Mouse (Mus musculus) hindbrain, embryonic 10.5 days (tissue): ENCODE data around the gene Cnot10. TPM values are rescaled to one million over a fixed set of nuclear protein-coding genes. Genes with fewer than 3 reads are reported as not detected.

Experiments used
- DNase-seq: peaks from one replicate; pipeline ENCODE4 v3.0.0-alpha.2; 2017; ENCODE audit warnings: low spot score
- H3K27ac ChIP-seq: fragments of 300-500 bp; sonication (generic); 2 replicates; pipeline ENCODE4 v1.5.1; 2016; ENCODE audit warnings: mild to moderate bottlenecking, moderate library complexity
- H3K27me3 ChIP-seq: fragments of 300-500 bp; sonication (generic); 2 replicates; pipeline ENCODE4 v1.6.1; 2016; ENCODE audit warnings: mild to moderate bottlenecking; ENCODE audit not compliant: poor library complexity, insufficient read depth, severe bottlenecking
- H3K36me3 ChIP-seq: fragments of 300-500 bp; sonication (generic); 2 replicates; pipeline ENCODE4 v1.6.1; 2016; ENCODE audit warnings: mild to moderate bottlenecking, moderate library complexity
- H3K4me1 ChIP-seq: fragments of 300-500 bp; sonication (generic); replicated peaks from 2 replicates; pipeline ENCODE4 v1.6.1; 2016; ENCODE audit warnings: mild to moderate bottlenecking
- H3K4me3 ChIP-seq: fragments of 300-500 bp; sonication (generic); 2 replicates; pipeline ENCODE4 v1.5.1; 2016; ENCODE audit warnings: mild to moderate bottlenecking, moderate library complexity
- H3K9me3 ChIP-seq: fragments of 300-500 bp; sonication (generic); 2 replicates; pipeline ENCODE4 v1.6.1; 2016; ENCODE audit warnings: mild to moderate bottlenecking, moderate library complexity
- WGBS: fragments of 180-500 bp; shearing (Covaris S2); methylation state at CpG from one replicate; pipeline ENCODE4 v1.1.7; 2016; 5-methylcytosine and 5-hydroxymethylcytosine counted together
- polyA plus RNA-seq: library from polyadenylated mRNA; unstranded; fragments of >200 nt; fragmentation: Nextera tagmentation; extraction: Ambion mirVana; gene quantifications from 2 replicates; pipeline ENCODE4 v1.2.1, GENCODE M21; 2016

Cnot10 gene
- polyA plus RNA-seq = 67.4 and 68.7 TPM in 2 replicates

- Histone ChIP-seq H3K4me1 (peaks cover 22% of the 10 kb centered on the region), H3K36me3 (peaks cover 28% of the 10 kb centered on the region), H3K27me3 (peaks cover 22% of the 10 kb centered on the region), H3K27ac (peak within 1 kb of the TSS; percentile 90), H3K4me3 (peak within 1 kb of the TSS; percentile 92), H3K9me3 (no peaks in the 10 kb centered on the region)
- 3% methylated on average over 51 of the region's 51 CpGs for WGBS
- DNase-seq = peak; percentile 98
Measured at GRCm38 (mm10) chr9:114639839-114640646, at the start of gene Cnot10. Gene Cnot10 (minus strand): TSS chr9:114640184.

DNA sequence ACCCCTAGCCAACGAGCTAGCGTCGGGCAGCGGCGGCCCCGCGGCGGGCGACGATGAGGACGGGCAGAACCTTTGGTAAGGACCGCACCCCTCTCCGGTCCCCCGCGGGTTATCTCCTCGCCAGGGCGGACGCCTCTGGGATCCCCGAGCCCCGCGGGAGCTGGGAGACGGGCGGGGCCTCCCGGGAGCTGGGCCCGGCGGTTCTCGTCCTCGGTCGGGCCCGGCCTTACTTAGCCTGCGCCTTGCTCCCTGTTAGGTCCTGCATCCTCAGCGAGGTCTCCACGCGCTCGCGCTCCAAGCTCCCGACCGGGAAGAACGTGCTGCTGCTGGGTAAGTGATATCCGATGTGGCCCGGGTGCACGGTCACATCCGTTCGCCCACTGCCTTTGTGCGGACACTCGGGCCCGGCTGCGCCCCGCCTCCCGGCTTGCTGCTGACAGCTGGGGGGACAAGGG is 49.0 kb upstream of the Cnot10 start:
- peaks cover 33% of the 10 kb centered on the region for H3K36me3 ChIP-seq
- peak overlapping the region; percentile 77 for H3K4me3 ChIP-seq
- WGBS = under 1% methylated on average over 50 of the region's 50 CpGs
- H3K27ac ChIP-seq = peak overlapping the region; percentile 91
- no peaks in the 10 kb centered on the region for H3K27me3 ChIP-seq
- peaks cover 29% of the 10 kb centered on the region for H3K4me1 ChIP-seq
- no peak for DNase-seq
- H3K9me3 ChIP-seq = peaks cover 2% of the 10 kb centered on the region; the same call in 1 of the 2 replicates

DNA sequence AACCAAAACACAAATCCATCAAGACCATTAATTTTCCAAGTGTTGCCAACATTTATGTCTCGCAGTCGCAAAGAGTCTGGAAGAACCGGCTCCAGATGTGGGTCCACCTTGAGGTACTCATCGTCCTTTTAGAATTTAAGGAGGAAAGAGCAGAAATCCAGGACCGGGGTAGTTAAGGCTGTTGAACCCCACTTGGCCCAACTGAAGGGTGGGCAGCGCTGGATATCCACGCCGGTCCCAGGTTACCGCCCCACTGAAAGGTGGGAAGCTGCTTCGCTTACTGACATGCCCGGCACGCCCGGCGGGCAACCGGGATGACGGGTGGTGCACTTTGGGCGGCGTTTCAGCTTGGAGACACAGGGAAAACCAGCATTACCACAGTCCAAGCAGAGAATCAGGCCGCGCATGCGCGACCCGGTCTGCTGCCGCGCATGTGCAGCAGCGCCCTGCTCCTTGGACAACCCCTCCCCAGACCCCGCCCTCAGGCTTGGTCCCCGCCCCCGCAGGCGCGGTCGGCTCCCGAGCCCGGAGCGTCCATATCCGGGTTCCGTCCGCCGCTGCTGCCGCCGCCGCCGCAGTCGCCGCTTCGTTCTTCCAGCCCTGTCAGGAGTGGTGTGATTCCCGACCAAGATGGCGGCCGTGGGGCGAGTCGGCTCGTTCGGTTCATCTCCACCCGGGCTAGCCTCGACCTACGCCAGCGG is 48.4 kb upstream of the Cnot10 start, which contains the start of gene Dync1li1:
TSS of gene Dync1li1 (plus strand) at position 539 of the 701 bp plus-strand sequence.
- H3K27me3 ChIP-seq = no peaks in the 10 kb centered on the region
- peak; percentile 98 for DNase-seq
- peak within 1 kb of the TSS; percentile 91 for H3K27ac ChIP-seq
- under 1% methylated on average over 57 of the region's 57 CpGs for WGBS
- H3K36me3 ChIP-seq = peaks cover 27% of the 10 kb centered on the region
- H3K4me3 ChIP-seq = peak within 1 kb of the TSS; percentile 77
- peaks cover 29% of the 10 kb centered on the region for H3K4me1 ChIP-seq
- H3K9me3 ChIP-seq = peaks cover 2% of the 10 kb centered on the region; the same call in 1 of the 2 replicates

- H3K9me3 ChIP-seq = peaks cover 2% of the 10 kb centered on the region; the same call in 1 of the 2 replicates
- H3K36me3 ChIP-seq = peaks cover 19% of the 10 kb centered on the region
- H3K4me1 ChIP-seq = peaks cover 29% of the 10 kb centered on the region
- no peak for DNase-seq
- H3K27ac ChIP-seq = peak overlapping the region; percentile 91
- 82% methylated on average over 13 of the region's 13 CpGs for WGBS
- H3K4me3 ChIP-seq = peak overlapping the region; percentile 77
- no peaks in the 10 kb centered on the region for H3K27me3 ChIP-seq
Measured at GRCm38 (mm10) chr9:114687639-114688038, 47.7 kb upstream of the Cnot10 start.

- 90% methylated on average over 7 of the region's 7 CpGs for WGBS
- Histone ChIP-seq H3K27me3 (no peaks in the 10 kb centered on the region), H3K36me3 (peaks cover 8% of the 10 kb centered on the region), H3K4me3 (no peak overlapping the region), H3K9me3 (peaks cover 2% of the 10 kb centered on the region; the same call in 1 of the 2 replicates), H3K4me1 (peaks cover 28% of the 10 kb centered on the region), H3K27ac (no peak overlapping the region)
- DNase-seq = no peak
Measured at GRCm38 (mm10) chr9:114686245-114686644, 46.3 kb upstream of the Cnot10 start.

- no peak for DNase-seq
- Histone ChIP-seq H3K4me1 (no peaks in the 10 kb centered on the region), H3K27ac (no peak overlapping the region), H3K27me3 (no peaks in the 10 kb centered on the region), H3K36me3 (no peaks in the 10 kb centered on the region), H3K4me3 (no peak overlapping the region), H3K9me3 (peaks cover 2% of the 10 kb centered on the region; the same call in 1 of the 2 replicates)
- WGBS = 80% methylated on average over 4 of the region's 4 CpGs
Measured at GRCm38 (mm10) chr9:114682193-114682592, 42.2 kb upstream of the Cnot10 start.

DNA sequence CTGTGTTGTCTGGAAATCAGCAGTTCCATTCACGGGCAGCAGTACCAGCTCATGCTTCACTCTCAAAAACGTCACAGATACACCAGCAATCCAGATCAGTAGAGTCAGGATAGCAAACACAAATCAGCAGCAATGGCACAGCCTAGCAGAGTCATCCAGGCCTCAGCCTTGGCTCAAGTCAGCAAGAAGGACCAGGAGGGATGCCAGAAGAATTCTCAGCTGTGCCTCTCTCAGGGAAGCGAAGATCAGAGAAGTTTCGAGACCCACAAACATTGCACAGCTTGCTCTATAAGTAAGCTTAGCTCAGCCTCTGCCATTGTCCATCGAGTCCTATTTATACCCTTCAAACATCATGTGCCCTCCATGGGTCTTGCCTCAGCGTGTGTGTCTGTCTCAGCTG is 40.5 kb upstream of the Cnot10 start:
- Histone ChIP-seq H3K27me3 (no peaks in the 10 kb centered on the region), H3K36me3 (no peaks in the 10 kb centered on the region), H3K4me3 (no peak overlapping the region), H3K27ac (no peak overlapping the region), H3K4me1 (no peaks in the 10 kb centered on the region), H3K9me3 (peaks cover 2% of the 10 kb centered on the region; the same call in 1 of the 2 replicates)
- no peak for DNase-seq
- 89% methylated on average over 6 of the region's 6 CpGs for WGBS

- H3K27me3 ChIP-seq = no peaks in the 10 kb centered on the region
- WGBS = 84% methylated on average over 5 of the region's 5 CpGs
- H3K4me1 ChIP-seq = no peaks in the 10 kb centered on the region
- H3K27ac ChIP-seq = no peak overlapping the region
- H3K4me3 ChIP-seq = no peak overlapping the region
- H3K36me3 ChIP-seq = no peaks in the 10 kb centered on the region
- DNase-seq = no peak
- peaks cover 2% of the 10 kb centered on the region; the same call in 1 of the 2 replicates for H3K9me3 ChIP-seq
Measured at GRCm38 (mm10) chr9:114679944-114680343, 40.0 kb upstream of the Cnot10 start.

GRCm38 (mm10) chr9:114678576-114678975 is 38.6 kb upstream of the Cnot10 start:
- no peak for DNase-seq
- no peak overlapping the region for H3K4me3 ChIP-seq
- peaks cover 2% of the 10 kb centered on the region for H3K4me1 ChIP-seq
- H3K9me3 ChIP-seq = no peaks in the 10 kb centered on the region
- H3K27me3 ChIP-seq = no peaks in the 10 kb centered on the region
- 83% methylated on average over 5 of the region's 5 CpGs for WGBS
- H3K36me3 ChIP-seq = no peaks in the 10 kb centered on the region
- H3K27ac ChIP-seq = no peak overlapping the region

DNA sequence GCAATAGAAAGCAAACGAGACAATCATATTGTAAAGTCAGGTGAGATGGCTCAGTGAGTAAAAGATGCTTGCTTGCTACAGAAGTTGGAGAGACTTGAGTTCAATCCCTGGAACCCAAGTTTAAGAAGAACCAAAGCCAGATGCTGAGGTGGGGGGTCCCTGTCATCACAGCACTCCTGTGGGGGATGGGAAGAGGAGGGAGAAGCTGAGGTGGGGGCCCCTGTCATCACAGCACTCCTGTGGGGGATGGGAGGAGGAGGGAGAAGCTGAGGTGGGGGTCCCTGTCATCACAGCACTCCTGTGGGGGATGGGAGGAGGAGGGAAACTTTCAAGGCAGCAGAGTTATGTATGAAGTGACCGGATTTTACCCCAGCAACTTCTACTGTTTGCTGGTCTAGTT is 33.6 kb upstream of the Cnot10 start:
- WGBS = 53% methylated on average over 2 of the region's 2 CpGs
- H3K4me1 ChIP-seq = peaks cover 14% of the 10 kb centered on the region
- no peaks in the 10 kb centered on the region for H3K27me3 ChIP-seq
- DNase-seq = no peak
- H3K27ac ChIP-seq = no peak overlapping the region
- no peak overlapping the region for H3K4me3 ChIP-seq
- no peaks in the 10 kb centered on the region for H3K36me3 ChIP-seq
- no peaks in the 10 kb centered on the region for H3K9me3 ChIP-seq

- peaks cover 14% of the 10 kb centered on the region for H3K4me1 ChIP-seq
- H3K36me3 ChIP-seq = no peaks in the 10 kb centered on the region
- no peaks in the 10 kb centered on the region for H3K9me3 ChIP-seq
- H3K27ac ChIP-seq = peak overlapping the region; percentile 80
- H3K4me3 ChIP-seq = peak overlapping the region; percentile 49
- peak; percentile 26 for DNase-seq
- H3K27me3 ChIP-seq = no peaks in the 10 kb centered on the region
- WGBS = 7% methylated on average over 24 of the region's 24 CpGs
Measured at GRCm38 (mm10) chr9:114672703-114673561, 32.9 kb upstream of the Cnot10 start.

GRCm38 (mm10) chr9:114671946-114672345 is 32.0 kb upstream of the Cnot10 start:
- 72% methylated on average over 1 of the region's 1 CpGs for WGBS
- Histone ChIP-seq H3K4me3 (no peak overlapping the region), H3K36me3 (no peaks in the 10 kb centered on the region), H3K27ac (no peak overlapping the region), H3K9me3 (no peaks in the 10 kb centered on the region), H3K27me3 (no peaks in the 10 kb centered on the region; the same call in 1 of the 2 replicates), H3K4me1 (peaks cover 14% of the 10 kb centered on the region)
- no peak for DNase-seq
